Mouse (Mus musculus) testis, adult 2 months (tissue): ENCODE results near the gene Tcf7l1.

Experiments used
- CTCF ChIP-seq: fragments of 200-500 bp; IDR thresholded peaks from 2 replicates; pipeline ENCODE4 v1.5.1; 2012; ENCODE audit warnings: low read depth, mild to moderate bottlenecking, inconsistent platforms, low read length, moderate library complexity; ENCODE audit not compliant: control insufficient read depth, insufficient read depth, insufficient replicate concordance
- POLR2A ChIP-seq: fragments of 200-500 bp; IDR thresholded peaks from 2 replicates; pipeline ENCODE4 v1.6.1; 2012; ENCODE audit warnings: low read depth, mild to moderate bottlenecking, inconsistent platforms, low read length, moderate library complexity; ENCODE audit not compliant: control insufficient read depth

DNA sequence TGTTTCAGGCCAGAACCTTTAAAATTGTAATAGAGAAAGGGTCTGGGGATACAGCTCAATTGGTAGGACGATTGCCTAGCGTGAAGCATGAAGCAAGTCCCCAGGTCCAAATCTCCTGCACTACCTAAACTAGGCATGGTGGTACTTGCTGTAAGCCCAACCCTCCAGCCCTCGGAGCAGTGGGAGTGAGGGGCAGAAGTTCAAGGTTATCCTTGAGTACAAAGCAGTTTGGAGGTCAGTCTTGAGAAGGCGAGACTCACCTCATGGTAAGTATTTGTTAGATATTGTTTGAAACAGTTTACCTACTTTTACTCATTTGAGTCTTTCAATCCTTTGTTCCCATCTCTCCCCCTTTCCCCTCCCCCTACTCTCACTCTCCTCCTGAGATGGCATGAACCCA, 65.9 kb downstream of the Tcf7l1 start:
- TF ChIP-seq CTCF (no peak), POLR2A (no peak)
